Mouse (Mus musculus) intestine, postnatal 0 days (tissue): ENCODE measurements at regions not wholly inside any gene's neighbourhood (a gene's known extent, or its start where the extent isn't known, plus 50 kb on each side); places are given as distances from the start of the nearest gene placed in this dataset.

Experiments
- ATAC-seq: fragments of 200-750 bp; cut with Nextera tagmentation; 2 replicates; pipeline ENCODE4 v1.8.0; 2017; ENCODE audit warnings: mild to moderate bottlenecking, moderate TSS enrichment, moderate library complexity
- H3K27ac ChIP-seq: fragments of 300-500 bp; sonication (generic); 2 replicates; pipeline ENCODE4 v1.5.1; 2014; ENCODE audit warnings: mild to moderate bottlenecking, low read depth, low read length, moderate library complexity
- H3K27me3 ChIP-seq: fragments of 300-500 bp; sonication (generic); replicated peaks from 2 replicates; pipeline ENCODE4 v1.6.1; 2014; ENCODE audit warnings: low read length, mixed read lengths; ENCODE audit not compliant: control insufficient read depth, insufficient read depth
- H3K36me3 ChIP-seq: fragments of 300-500 bp; sonication (generic); 2 replicates; pipeline ENCODE4 v1.6.1; 2014; ENCODE audit warnings: mild to moderate bottlenecking, moderate library complexity; ENCODE audit not compliant: control insufficient read depth, insufficient read depth
- H3K4me1 ChIP-seq: fragments of 300-500 bp; sonication (generic); replicated peaks from 2 replicates; pipeline ENCODE4 v1.6.1; 2014; ENCODE audit warnings: antibody characterized with exemption, low read length, mixed read lengths; ENCODE audit not compliant: control insufficient read depth, insufficient read depth
- H3K4me2 ChIP-seq: fragments of 300-500 bp; sonication (generic); replicated peaks from 2 replicates; pipeline ENCODE4 v1.6.1; 2014; ENCODE audit warnings: low read depth, mild to moderate bottlenecking, moderate library complexity
- H3K4me3 ChIP-seq: fragments of 300-500 bp; sonication (generic); 2 replicates; pipeline ENCODE4 v1.5.1; 2014; ENCODE audit warnings: low read depth, low read length
- H3K9ac ChIP-seq: fragments of 300-500 bp; sonication (generic); 2 replicates; pipeline ENCODE4 v1.6.1; 2014; ENCODE audit warnings: mild to moderate bottlenecking, low read depth, low read length
- H3K9me3 ChIP-seq: fragments of 300-500 bp; sonication (generic); 2 replicates; pipeline ENCODE4 v1.6.1; 2016; ENCODE audit warnings: mixed run types; ENCODE audit not compliant: control insufficient read depth
- CTCF ChIP-seq: sonication (generic); IDR thresholded peaks from 2 replicates; pipeline ENCODE4 v1.5.1; 2016; ENCODE audit warnings: low read depth, mild to moderate bottlenecking, control low read depth, antibody characterized with exemption, moderate library complexity
- WGBS: fragments of 180-500 bp; shearing (Covaris S2); extraction: QIAGEN DNeasy Blood & Tissue Kit; methylation state at CpG from one replicate; pipeline ENCODE4 v1.1.7; 2014; 5-methylcytosine and 5-hydroxymethylcytosine counted together

DNA sequence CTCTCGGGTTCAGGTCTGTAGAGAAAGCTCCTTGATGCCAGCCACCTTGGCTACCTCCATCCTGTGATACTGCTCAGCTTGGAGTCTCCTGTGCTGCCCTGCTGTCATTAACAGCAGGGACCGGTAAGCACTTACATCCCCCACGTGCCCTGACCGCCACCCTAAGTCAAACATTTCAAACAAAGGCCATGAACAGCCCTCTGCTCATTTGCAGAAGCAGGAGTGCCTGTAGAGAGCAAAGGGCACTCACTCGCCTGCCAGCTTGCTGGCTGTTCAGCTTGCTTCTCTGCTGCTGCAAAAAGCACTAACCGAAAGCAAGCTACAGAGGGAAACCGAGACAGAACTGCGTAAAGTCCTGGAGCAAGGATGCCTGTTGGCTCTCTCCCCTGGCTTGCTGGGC, 61.8 kb upstream of the Thy1 start:
- no peak for TF ChIP-seq CTCF
- H3K27ac ChIP-seq = no peak overlapping the region
- H3K27me3 ChIP-seq = no peaks in the 10 kb centered on the region
- ATAC-seq = peak; percentile 46
- H3K4me2 ChIP-seq = 0 out of 2 replicates have a peak overlapping the region, but pooled peaks have one; percentile 24
- no peak overlapping the region for H3K9ac ChIP-seq
- WGBS = 15% methylated on average over 8 of the region's 8 CpGs
- no peaks in the 10 kb centered on the region for H3K36me3 ChIP-seq
- no peaks in the 10 kb centered on the region for H3K9me3 ChIP-seq
- H3K4me3 ChIP-seq = 0 out of 2 replicates have a peak overlapping the region, but pooled peaks have one; percentile 11
- no peaks in the 10 kb centered on the region for H3K4me1 ChIP-seq

DNA sequence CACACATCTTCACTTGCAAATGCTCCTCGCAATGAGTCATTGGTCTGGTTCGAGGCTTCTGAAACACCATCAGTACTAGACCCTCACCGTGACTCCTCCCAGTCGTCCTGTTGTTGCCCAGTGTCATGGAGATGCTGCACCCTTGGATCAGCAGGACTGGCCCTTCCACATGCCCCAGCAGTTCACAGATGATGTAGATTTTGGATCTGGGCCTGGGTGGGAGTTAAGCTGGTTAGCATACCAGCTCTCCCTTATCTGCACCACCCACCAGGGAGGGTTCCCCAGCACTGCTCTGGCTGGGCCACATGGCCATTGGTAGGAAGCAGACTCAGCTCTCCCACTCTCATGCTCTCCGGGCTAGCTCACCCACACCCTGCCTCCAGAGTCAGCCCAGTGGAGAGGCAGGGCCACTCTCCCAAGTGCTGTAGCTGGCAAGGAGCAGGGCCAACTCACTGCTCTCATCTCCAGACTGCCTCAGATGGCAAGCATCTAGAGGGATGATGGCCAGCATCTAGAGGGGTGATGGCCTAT, 60.8 kb upstream of the Thy1 start:
- Histone ChIP-seq H3K9me3 (no peaks in the 10 kb centered on the region), H3K4me3 (no peak overlapping the region), H3K36me3 (no peaks in the 10 kb centered on the region), H3K4me1 (no peaks in the 10 kb centered on the region), H3K9ac (no peak overlapping the region), H3K4me2 (no peak overlapping the region), H3K27ac (no peak overlapping the region), H3K27me3 (no peaks in the 10 kb centered on the region)
- 76% methylated on average over 5 of the region's 5 CpGs for whole genome bisulfite sequencing
- TF ChIP-seq CTCF = no peak
- no peak for ATAC-seq

DNA sequence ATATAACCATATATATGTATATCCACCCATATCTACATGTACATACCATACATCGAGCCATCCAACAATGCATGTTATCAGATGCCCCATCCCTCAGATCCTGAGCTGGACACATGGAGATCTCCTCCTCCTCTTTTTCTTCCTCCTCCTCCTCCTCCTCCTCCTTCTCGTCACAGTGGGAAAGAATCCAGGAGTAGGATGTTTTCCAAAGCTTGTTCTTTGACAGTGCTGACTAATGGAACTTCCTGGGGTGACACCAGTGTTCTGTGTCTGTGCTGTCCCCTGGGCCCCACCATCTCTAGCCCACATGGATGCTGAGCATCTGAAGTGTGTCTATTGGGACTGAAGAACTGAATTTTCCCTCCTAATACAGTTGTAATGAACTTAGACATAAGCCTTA, 60.0 kb upstream of the Thy1 start:
- Histone ChIP-seq H3K36me3 (no peaks in the 10 kb centered on the region), H3K27ac (no peak overlapping the region), H3K9me3 (no peaks in the 10 kb centered on the region), H3K27me3 (no peaks in the 10 kb centered on the region), H3K4me3 (no peak overlapping the region), H3K4me2 (no peak overlapping the region), H3K4me1 (no peaks in the 10 kb centered on the region), H3K9ac (no peak overlapping the region)
- ATAC-seq = no peak
- 75% methylated on average over 2 of the region's 2 CpGs for WGBS
- TF ChIP-seq CTCF = no peak

DNA sequence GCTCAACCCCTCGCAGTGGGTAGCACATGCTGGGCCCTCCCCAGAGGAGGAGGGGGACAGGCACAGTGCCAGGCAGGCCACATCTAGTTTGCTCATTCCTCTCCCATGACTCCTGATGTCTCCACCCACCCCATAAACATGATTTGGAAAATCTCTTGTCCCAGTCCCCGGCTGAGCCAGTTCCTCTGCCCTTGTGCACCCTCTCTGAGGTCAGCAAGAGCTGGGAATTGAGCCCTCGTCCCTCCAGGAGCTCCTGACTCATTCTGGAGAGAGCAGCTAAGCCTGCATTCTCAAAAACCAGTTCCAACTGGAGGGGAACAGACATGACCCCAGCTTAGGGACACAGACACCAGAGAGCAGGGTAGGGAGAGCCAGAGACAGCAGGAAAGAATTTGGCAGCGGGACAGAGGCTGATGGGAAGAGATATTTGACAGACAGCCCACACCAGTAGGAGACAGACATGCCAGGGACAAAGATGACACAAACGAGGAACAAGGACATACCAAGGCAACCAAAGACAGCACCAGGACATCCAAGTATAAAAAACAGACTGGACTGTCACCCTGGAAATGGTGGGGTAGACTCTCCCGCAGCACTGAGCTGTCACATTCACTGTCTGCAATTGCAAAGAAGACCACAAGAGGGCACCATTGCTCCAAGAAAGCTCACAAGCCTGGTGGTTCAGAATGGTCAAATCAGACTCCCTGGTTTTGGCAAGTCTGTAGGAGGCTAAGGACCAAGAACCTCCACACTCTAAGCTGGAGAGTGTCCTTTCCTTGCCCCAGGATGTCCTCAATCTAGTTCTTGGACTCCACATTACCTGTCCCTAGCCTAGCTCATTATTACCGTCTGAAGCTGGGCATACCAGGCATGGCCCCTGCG, 58.8 kb upstream of the Thy1 start:
- Histone ChIP-seq H3K27ac (no peak overlapping the region), H3K36me3 (no peaks in the 10 kb centered on the region), H3K27me3 (no peaks in the 10 kb centered on the region), H3K4me2 (no peak overlapping the region), H3K4me3 (no peak overlapping the region), H3K9ac (no peak overlapping the region), H3K4me1 (no peaks in the 10 kb centered on the region), H3K9me3 (no peaks in the 10 kb centered on the region)
- ATAC-seq = no peak
- TF ChIP-seq CTCF = peak; percentile 97
- WGBS = 46% methylated on average over 8 of the region's 8 CpGs

DNA sequence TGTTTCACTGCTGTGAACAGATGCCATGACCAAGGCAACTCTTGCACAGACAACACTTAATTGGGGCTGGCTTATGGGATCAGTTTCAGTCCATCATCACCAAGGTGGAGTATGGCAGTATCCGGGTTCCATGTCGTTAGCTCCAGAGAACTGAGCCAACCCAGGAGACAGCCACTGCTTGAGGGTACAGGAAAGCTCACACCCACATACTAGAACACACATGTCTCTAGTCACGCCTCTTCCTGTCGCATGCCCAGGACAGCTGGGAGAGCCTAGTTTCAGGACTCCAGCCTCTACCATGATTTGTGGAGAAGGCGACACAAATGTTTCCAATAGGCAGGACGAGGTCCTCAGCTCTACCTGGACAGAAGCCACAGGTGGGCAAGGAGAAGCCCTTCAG, 55.2 kb upstream of the Thy1 start:
- H3K4me2 ChIP-seq = no peak overlapping the region
- H3K9ac ChIP-seq = no peak overlapping the region
- H3K9me3 ChIP-seq = no peaks in the 10 kb centered on the region
- WGBS = 80% methylated on average over 6 of the region's 6 CpGs
- no peak for ATAC-seq
- TF ChIP-seq CTCF = no peak
- no peaks in the 10 kb centered on the region for H3K36me3 ChIP-seq
- H3K27me3 ChIP-seq = no peaks in the 10 kb centered on the region
- H3K27ac ChIP-seq = no peak overlapping the region
- H3K4me3 ChIP-seq = no peak overlapping the region
- H3K4me1 ChIP-seq = no peaks in the 10 kb centered on the region

DNA sequence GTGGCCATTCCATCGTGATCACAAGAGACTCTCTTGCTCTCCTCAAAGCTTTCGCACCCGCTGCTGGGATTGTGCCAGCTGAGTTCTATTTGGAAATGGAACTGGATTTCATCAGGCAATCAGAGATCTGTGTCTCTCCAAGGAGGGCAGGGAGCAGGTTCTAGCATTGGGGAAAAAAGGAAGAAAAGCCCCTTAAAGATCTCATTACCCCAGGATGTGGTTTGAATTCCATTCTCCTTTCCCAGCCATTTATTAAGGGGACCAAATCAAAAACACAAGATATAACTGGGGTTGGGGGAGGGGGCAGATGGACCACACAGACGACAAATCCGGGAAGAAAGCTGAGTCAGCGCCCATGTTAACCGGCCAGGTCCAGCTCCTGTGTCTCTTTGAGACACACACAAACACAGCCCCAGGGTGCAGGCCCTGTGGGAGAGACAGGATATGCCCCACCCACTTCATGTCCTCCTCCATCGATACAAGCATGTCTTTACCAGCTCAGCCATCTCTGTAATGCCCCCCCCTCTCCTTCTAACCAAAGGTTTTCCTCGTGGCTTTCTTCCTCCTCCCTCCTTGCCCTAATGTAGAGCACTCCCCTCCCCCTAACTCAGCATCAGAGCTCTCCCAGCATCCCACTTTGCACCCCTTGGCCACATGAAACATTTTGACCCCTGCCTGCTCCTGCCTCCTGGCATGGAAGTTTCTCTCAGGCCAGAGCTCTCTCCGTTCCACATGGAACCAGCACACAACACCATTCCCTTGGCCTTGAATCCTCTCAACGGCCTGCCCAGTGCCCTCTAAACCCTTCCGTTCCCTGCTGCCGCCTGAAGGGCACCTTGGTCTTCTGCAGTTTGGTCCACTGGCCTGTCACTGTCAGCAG, 54.0 kb upstream of the Thy1 start:
- 53% methylated on average over 13 of the region's 13 CpGs for whole genome bisulfite sequencing
- H3K4me1 ChIP-seq = no peaks in the 10 kb centered on the region
- TF ChIP-seq CTCF = no peak
- H3K9ac ChIP-seq = no peak overlapping the region
- H3K36me3 ChIP-seq = no peaks in the 10 kb centered on the region
- no peak overlapping the region for H3K4me3 ChIP-seq
- no peak for ATAC-seq
- H3K27ac ChIP-seq = no peak overlapping the region
- H3K9me3 ChIP-seq = no peaks in the 10 kb centered on the region
- no peaks in the 10 kb centered on the region for H3K27me3 ChIP-seq
- no peak overlapping the region for H3K4me2 ChIP-seq
